Mouse (Mus musculus): Measurements from ENCODE around the gene Gpatch4. TPM values are rescaled to one million over a fixed set of nuclear protein-coding genes. Genes with fewer than 3 reads are reported as not detected.

The Gpatch4 gene
- polyA plus RNA-seq, 1 experiment: 7.4 TPM

GRCm38 (mm10) chr3:88074351-88074750 is 31.4 kb downstream of the Gpatch4 start:
- H3K4me3 ChIP-seq (ENCODE audit: insufficient read depth, low read depth, low read length): no peak overlapping the region
- no peaks in the 10 kb centered on the region for H3K36me3 ChIP-seq (ENCODE audit: control insufficient read depth, insufficient read depth, low read length)
- TF ChIP-seq POLR2A (IDR thresholded peaks at IDR 0.05; ENCODE audit: low read depth, low read length): no peak
- TF ChIP-seq CTCF (conservative IDR thresholded peaks at IDR 0.05; ENCODE audit: insufficient read depth, insufficient read length, low read depth, low read length): no peak
- 62% methylated on average over 2 of the region's 2 CpGs for WGBS
- DNase-seq: no peak
- no peaks in the 10 kb centered on the region for H3K27me3 ChIP-seq (replicated peaks; ENCODE audit: control insufficient read depth, insufficient read depth, low read length)
- H3K4me1 ChIP-seq (ENCODE audit: control insufficient read depth, insufficient read depth, low read length): no peaks in the 10 kb centered on the region
- H3K27ac ChIP-seq (ENCODE audit: insufficient read depth, low read depth, low read length): no peak overlapping the region

- TF ChIP-seq POLR2A (IDR thresholded peaks at IDR 0.05; ENCODE audit: low read depth, low read length) (no peak), CTCF (conservative IDR thresholded peaks at IDR 0.05; ENCODE audit: insufficient read depth, insufficient read length, low read depth, low read length) (no peak)
- Histone ChIP-seq H3K4me1 (ENCODE audit: control insufficient read depth, insufficient read depth, low read length) (no peaks in the 10 kb centered on the region), H3K4me3 (ENCODE audit: insufficient read depth, low read depth, low read length) (no peak overlapping the region), H3K27ac (ENCODE audit: insufficient read depth, low read depth, low read length) (no peak overlapping the region), H3K36me3 (ENCODE audit: control insufficient read depth, insufficient read depth, low read length) (no peaks in the 10 kb centered on the region), H3K27me3 (replicated peaks; ENCODE audit: control insufficient read depth, insufficient read depth, low read length) (no peaks in the 10 kb centered on the region)
- WGBS: 80% methylated on average over 8 of the region's 8 CpGs
- no peak for DNase-seq
Measured at GRCm38 (mm10) chr3:88074766-88075165, 31.9 kb downstream of the Gpatch4 start.

GRCm38 (mm10) chr3:88077441-88077840 is 34.5 kb downstream of the Gpatch4 start:
- 44% methylated on average over 8 of the region's 8 CpGs for WGBS
- Histone ChIP-seq H3K27me3 (replicated peaks; ENCODE audit: control insufficient read depth, insufficient read depth, low read length) (no peaks in the 10 kb centered on the region), H3K27ac (ENCODE audit: insufficient read depth, low read depth, low read length) (no peak overlapping the region), H3K4me1 (ENCODE audit: control insufficient read depth, insufficient read depth, low read length) (peaks cover 3% of the 10 kb centered on the region; the same call in 1 of the 2 replicates), H3K36me3 (ENCODE audit: control insufficient read depth, insufficient read depth, low read length) (no peaks in the 10 kb centered on the region), H3K4me3 (ENCODE audit: insufficient read depth, low read depth, low read length) (no peak overlapping the region)
- TF ChIP-seq POLR2A (IDR thresholded peaks at IDR 0.05; ENCODE audit: low read depth, low read length): no peak
- TF ChIP-seq CTCF (conservative IDR thresholded peaks at IDR 0.05; ENCODE audit: insufficient read depth, insufficient read length, low read depth, low read length): no peak
- no peak for DNase-seq

- TF ChIP-seq CTCF (conservative IDR thresholded peaks at IDR 0.05; ENCODE audit: insufficient read depth, insufficient read length, low read depth, low read length): no peak
- H3K27me3 ChIP-seq (replicated peaks; ENCODE audit: control insufficient read depth, insufficient read depth, low read length): no peaks in the 10 kb centered on the region
- DNase-seq: no peak
- H3K36me3 ChIP-seq (ENCODE audit: control insufficient read depth, insufficient read depth, low read length): no peaks in the 10 kb centered on the region
- WGBS: 61% methylated on average over 4 of the region's 4 CpGs
- H3K27ac ChIP-seq (ENCODE audit: insufficient read depth, low read depth, low read length): no peak within 1 kb of the TSS
- H3K4me1 ChIP-seq (ENCODE audit: control insufficient read depth, insufficient read depth, low read length): peaks cover 3% of the 10 kb centered on the region; the same call in 1 of the 2 replicates
- H3K4me3 ChIP-seq (ENCODE audit: insufficient read depth, low read depth, low read length): no peak within 1 kb of the TSS
Measured at GRCm38 (mm10) chr3:88078204-88078603, 35.3 kb downstream of the Gpatch4 start, which contains the start of gene Ttc24. Ttc24 (minus strand) TSS chr3:88078304.

GRCm38 (mm10) chr3:88081345-88082223 is 38.7 kb downstream of the Gpatch4 start, which contains the start of gene Iqgap3:
Iqgap3 (plus strand) TSS chr3:88081971.
- Histone ChIP-seq H3K4me3 (ENCODE audit: insufficient read depth, low read depth, low read length) (no peak within 1 kb of the TSS), H3K36me3 (ENCODE audit: control insufficient read depth, insufficient read depth, low read length) (no peaks in the 10 kb centered on the region), H3K27me3 (replicated peaks; ENCODE audit: control insufficient read depth, insufficient read depth, low read length) (no peaks in the 10 kb centered on the region), H3K27ac (ENCODE audit: insufficient read depth, low read depth, low read length) (no peak within 1 kb of the TSS), H3K4me1 (ENCODE audit: control insufficient read depth, insufficient read depth, low read length) (peaks cover 3% of the 10 kb centered on the region; the same call in 1 of the 2 replicates)
- 20% methylated on average over 33 of the region's 33 CpGs for WGBS
- no peak for TF ChIP-seq POLR2A (IDR thresholded peaks at IDR 0.05; ENCODE audit: low read depth, low read length)
- TF ChIP-seq CTCF (conservative IDR thresholded peaks at IDR 0.05; ENCODE audit: insufficient read depth, insufficient read length, low read depth, low read length): no peak
- DNase-seq: peak; percentile 94

- Histone ChIP-seq H3K4me3 (ENCODE audit: insufficient read depth, low read depth, low read length) (no peak overlapping the region), H3K27ac (ENCODE audit: insufficient read depth, low read depth, low read length) (no peak overlapping the region), H3K36me3 (ENCODE audit: control insufficient read depth, insufficient read depth, low read length) (no peaks in the 10 kb centered on the region), H3K27me3 (replicated peaks; ENCODE audit: control insufficient read depth, insufficient read depth, low read length) (no peaks in the 10 kb centered on the region), H3K4me1 (ENCODE audit: control insufficient read depth, insufficient read depth, low read length) (peaks cover 3% of the 10 kb centered on the region; the same call in 1 of the 2 replicates)
- 2% methylated on average over 13 of the region's 13 CpGs for WGBS
- TF ChIP-seq POLR2A (IDR thresholded peaks at IDR 0.05; ENCODE audit: low read depth, low read length) (no peak), CTCF (conservative IDR thresholded peaks at IDR 0.05; ENCODE audit: insufficient read depth, insufficient read length, low read depth, low read length) (no peak)
- DNase-seq: no peak
Measured at GRCm38 (mm10) chr3:88082224-88082618, 39.3 kb downstream of the Gpatch4 start.

GRCm38 (mm10) chr3:88082663-88083062 is 39.8 kb downstream of the Gpatch4 start:
- no peak for DNase-seq
- Histone ChIP-seq H3K36me3 (ENCODE audit: control insufficient read depth, insufficient read depth, low read length) (no peaks in the 10 kb centered on the region), H3K27ac (ENCODE audit: insufficient read depth, low read depth, low read length) (no peak overlapping the region), H3K4me3 (ENCODE audit: insufficient read depth, low read depth, low read length) (no peak overlapping the region), H3K4me1 (ENCODE audit: control insufficient read depth, insufficient read depth, low read length) (peaks cover 3% of the 10 kb centered on the region; the same call in 1 of the 2 replicates), H3K27me3 (replicated peaks; ENCODE audit: control insufficient read depth, insufficient read depth, low read length) (no peaks in the 10 kb centered on the region)
- WGBS: 13% methylated on average over 4 of the region's 4 CpGs
- TF ChIP-seq CTCF (conservative IDR thresholded peaks at IDR 0.05; ENCODE audit: insufficient read depth, insufficient read length, low read depth, low read length) (no peak), POLR2A (IDR thresholded peaks at IDR 0.05; ENCODE audit: low read depth, low read length) (no peak)

Measured in kidney, adult 2 months (tissue).